Mouse (Mus musculus): Measurements from ENCODE around the gene Gm11127. TPM values are rescaled to one million over a fixed set of nuclear protein-coding genes. Genes with fewer than 3 reads are reported as not detected.
"Not testable (repeated sequence)": the region's sequence is repeated elsewhere in the genome, so short reads cannot be mapped to it uniquely, and the experiment has no call there.

The Gm11127 gene
- polyA plus RNA-seq, 1 experiment from 2014 or later: not detected

DNA sequence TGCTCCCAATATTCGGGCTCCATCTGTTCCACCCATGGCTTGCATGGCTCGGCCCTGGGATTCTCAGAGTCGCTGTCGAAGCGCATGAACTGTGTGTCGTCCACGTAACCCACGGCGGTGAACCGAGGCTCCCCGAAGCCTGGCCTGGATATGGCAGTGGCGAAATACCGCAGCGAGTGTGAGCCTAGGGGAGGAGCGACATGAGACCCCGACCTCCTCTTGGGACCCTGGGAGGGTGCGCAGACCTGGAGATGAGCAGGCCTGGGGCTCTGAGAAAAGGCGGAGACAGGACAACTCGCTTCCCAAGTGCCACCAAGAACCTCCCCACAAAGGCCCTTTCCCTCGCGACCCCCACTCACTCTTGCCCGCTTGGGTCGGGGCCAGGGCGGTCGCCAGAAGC is 244 bp downstream of the Gm11127 start:
- WGBS: 88% methylated on average over 25 of the region's 25 CpGs
- not testable (repeated sequence) for ATAC-seq (ENCODE audit: insufficient number of reproducible peaks, low FRiP score, low TSS enrichment, low read depth)

DNA sequence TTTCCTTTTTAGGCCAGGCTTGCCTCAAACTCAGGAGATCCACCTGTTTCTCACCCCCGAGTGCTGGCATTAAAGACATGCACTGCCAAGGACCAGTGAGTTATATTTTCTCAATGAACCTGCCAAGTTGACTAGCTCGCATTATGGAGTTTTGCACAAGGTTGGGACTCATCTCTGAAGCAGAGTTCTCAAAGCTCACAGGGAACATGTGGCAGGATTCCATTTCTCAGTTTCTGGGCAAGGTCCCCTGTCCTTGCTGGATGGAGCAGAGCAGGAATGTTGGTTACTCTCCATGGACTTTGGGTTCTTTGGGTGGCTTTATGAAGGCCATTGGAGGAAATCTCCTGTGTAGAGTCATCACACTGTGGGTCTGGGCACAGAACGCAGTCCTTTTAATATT is 14.9 kb downstream of the Gm11127 start:
- H3K4me3 ChIP-seq: peak overlapping the region; percentile 37
- H3K4me2 ChIP-seq: peak overlapping the region; percentile 76
- 75% methylated on average over 3 of the region's 3 CpGs for WGBS
- peaks cover 5% of the 10 kb centered on the region; the same call in 1 of the 2 replicates for H3K4me1 ChIP-seq
- no peak for ATAC-seq (ENCODE audit: insufficient number of reproducible peaks, low FRiP score, low TSS enrichment, low read depth)
- H3K9ac ChIP-seq: no peak overlapping the region
- H3K9me3 ChIP-seq: no peaks in the 10 kb centered on the region
- no peaks in the 10 kb centered on the region for H3K27me3 ChIP-seq
- H3K36me3 ChIP-seq: no peaks in the 10 kb centered on the region
- H3K27ac ChIP-seq: no peak overlapping the region

More for the DNA sequence above, 244 bp downstream of the Gm11127 start:
- H3K9ac ChIP-seq, H3K27ac ChIP-seq, H3K4me2 ChIP-seq, H3K36me3 ChIP-seq, H3K4me3 ChIP-seq, H3K9me3 ChIP-seq, H3K27me3 ChIP-seq, H3K4me1 ChIP-seq: not testable (repeated sequence)

DNA sequence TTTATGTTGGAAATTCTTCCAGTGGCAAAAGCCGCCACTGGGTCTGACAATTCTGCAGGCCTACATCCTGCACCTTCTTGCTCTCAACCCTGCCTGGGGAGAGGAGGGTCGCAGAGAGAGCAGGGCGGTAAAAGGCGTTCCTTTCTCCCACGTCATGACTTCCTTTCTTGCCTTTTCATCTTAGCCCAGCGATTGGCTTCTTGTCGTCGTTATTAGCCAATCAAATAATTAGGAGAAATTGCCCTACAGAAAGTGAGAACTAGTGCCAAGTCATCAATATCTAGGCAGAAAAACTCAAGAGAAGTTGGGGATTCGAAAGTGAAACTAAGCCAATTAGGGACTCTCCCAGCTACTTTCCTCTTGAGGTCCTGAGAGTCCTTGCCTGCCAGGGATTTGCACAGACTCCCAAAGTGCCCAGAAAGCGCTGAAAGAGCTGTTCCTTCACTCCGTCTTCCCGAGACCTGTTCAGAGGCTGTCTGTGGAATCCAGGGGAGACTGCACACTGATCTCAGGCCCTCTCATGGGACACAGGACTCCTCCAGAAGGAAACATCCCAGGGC is 15.5 kb downstream of the Gm11127 start, which contains the start of the genes H2-T22 and Gm6034:
Gene H2-T22, minus strand, starts transcription at position 138 of the 560 bp plus-strand sequence.
Gene Gm6034, plus strand, starts transcription at position 352 of the 560 bp plus-strand sequence.
- peak within 1 kb of the TSS; percentile 76 for H3K4me2 ChIP-seq
- H3K9ac ChIP-seq: peak within 1 kb of the TSS; percentile 31; the same call in 1 of the 2 replicates
- peak; percentile 91 for ATAC-seq (ENCODE audit: insufficient number of reproducible peaks, low FRiP score, low TSS enrichment, low read depth)
- H3K9me3 ChIP-seq, H3K27ac ChIP-seq, H3K4me1 ChIP-seq, H3K27me3 ChIP-seq, H3K36me3 ChIP-seq: not testable (repeated sequence)
- peak within 1 kb of the TSS; percentile 37 for H3K4me3 ChIP-seq
- WGBS: under 1% methylated on average over 12 of the region's 12 CpGs

DNA sequence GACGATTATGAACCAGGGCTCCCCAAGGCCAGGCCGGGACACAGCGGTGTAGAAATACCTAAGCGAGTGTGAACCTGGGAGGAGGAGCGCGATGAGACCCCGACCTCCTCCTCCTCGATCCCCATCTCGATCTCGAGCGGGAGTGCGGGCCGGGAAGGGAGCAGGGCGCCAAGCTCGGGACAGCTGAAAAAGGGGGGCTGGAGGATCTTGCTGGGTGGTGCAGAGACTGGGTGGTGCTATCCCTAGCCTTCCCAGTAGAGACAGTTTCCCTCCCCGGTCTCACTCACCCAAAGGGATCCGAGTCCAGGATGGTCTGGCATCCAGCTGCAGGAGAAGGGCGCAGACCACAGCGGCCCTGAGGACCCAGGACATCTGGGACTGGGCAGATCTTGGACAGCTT is 16.1 kb downstream of the Gm11127 start:
- WGBS: under 1% methylated on average over 18 of the region's 19 CpGs
- H3K9ac ChIP-seq: peak overlapping the region; percentile 31; the same call in 1 of the 2 replicates

DNA sequence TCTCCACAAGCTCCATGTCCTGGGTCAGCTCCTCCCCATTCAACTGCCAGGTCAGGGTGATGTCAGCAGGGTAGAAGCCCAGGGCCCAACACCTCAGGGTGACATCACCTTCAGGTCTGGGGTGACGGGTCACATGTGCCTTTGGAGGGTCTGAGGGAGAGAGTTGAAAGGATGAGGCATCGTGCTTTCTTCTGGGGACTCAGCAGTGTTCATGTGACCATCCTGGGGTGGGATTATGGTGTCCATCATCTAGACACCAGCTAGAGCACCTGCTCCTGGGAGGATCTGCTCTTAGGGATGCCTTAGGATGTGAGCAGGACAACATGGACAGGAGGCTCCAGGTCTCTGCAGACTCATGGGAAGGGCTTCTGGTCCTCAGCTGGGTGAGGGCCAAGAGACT is 17.6 kb downstream of the Gm11127 start:
- not testable (repeated sequence) for H3K9me3 ChIP-seq; H3K27ac ChIP-seq; ATAC-seq (ENCODE audit: insufficient number of reproducible peaks, low FRiP score, low TSS enrichment, low read depth); H3K27me3 ChIP-seq; H3K9ac ChIP-seq; H3K36me3 ChIP-seq; H3K4me2 ChIP-seq; H3K4me3 ChIP-seq; H3K4me1 ChIP-seq
- WGBS: 75% methylated on average over 2 of the region's 2 CpGs

More for the DNA sequence above, 16.1 kb downstream of the Gm11127 start:
- H3K27me3 ChIP-seq, H3K9me3 ChIP-seq, H3K36me3 ChIP-seq, H3K27ac ChIP-seq, H3K4me1 ChIP-seq: not testable (repeated sequence)
- peak; percentile 59; the same call in 1 of the 2 replicates for ATAC-seq (ENCODE audit: insufficient number of reproducible peaks, low FRiP score, low TSS enrichment, low read depth)
- H3K4me3 ChIP-seq: peak overlapping the region; percentile 37
- H3K4me2 ChIP-seq: peak overlapping the region; percentile 76

DNA sequence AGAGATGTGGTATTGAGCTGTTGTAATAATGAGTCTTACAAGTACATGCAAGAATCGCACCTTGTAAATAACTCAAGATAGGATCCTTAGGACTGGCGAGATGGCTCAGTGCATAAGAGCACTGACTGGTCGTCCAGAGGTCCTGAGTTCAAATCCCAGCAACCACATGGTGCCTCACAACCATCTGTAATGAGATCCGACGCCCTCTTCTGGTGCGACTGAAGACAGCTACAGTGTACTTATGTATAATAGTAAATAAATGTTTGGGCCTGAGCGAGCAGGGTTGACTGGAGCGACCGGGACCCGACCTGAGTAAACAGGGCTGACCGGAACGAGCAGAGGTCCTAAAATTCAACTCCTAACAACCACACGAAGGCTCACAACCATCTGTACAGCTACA is 22.0 kb downstream of the Gm11127 start:
- not testable (repeated sequence) for H3K27ac ChIP-seq; H3K4me3 ChIP-seq; H3K4me2 ChIP-seq; ATAC-seq (ENCODE audit: insufficient number of reproducible peaks, low FRiP score, low TSS enrichment, low read depth); H3K36me3 ChIP-seq; H3K27me3 ChIP-seq; H3K9me3 ChIP-seq; H3K9ac ChIP-seq
- WGBS: 84% methylated on average over 13 of the region's 13 CpGs
- H3K4me1 ChIP-seq: peaks cover 10% of the 10 kb centered on the region; the same call in 1 of the 2 replicates

DNA sequence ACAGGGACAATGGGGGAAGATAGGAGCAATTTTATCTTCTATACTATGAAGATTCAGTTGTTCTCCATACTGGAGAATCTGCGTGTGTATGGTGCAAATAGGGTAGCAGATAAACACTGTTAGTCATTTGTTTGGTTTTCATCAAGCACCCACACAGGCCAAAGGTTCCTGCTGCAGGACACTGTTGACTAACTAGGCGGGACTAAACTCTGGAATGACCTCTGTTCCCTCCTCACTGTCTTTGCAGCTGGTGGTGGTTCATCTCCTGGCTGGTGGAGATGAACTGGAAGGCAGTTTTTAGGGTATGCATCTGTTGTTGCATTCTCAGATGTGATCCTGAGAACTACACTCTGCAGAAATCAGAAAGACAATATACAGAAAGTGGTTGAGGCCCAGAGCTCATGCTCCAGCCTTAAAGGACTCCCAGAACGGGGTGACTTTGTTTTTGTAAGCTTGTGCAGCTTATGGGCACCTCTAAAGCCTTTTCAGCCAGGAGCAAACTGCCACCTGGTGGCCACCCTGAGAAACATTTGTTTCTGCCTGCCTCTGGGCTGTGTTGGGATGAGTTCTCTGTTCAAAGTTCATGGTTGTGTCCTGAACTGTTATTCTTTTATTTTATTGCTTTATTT is 23.0 kb downstream of the Gm11127 start:
- WGBS: 33% methylated on average over 3 of the region's 3 CpGs
- not testable (repeated sequence) for H3K27me3 ChIP-seq; ATAC-seq (ENCODE audit: insufficient number of reproducible peaks, low FRiP score, low TSS enrichment, low read depth); H3K27ac ChIP-seq; H3K4me2 ChIP-seq; H3K36me3 ChIP-seq; H3K9me3 ChIP-seq; H3K4me3 ChIP-seq; H3K9ac ChIP-seq
- peaks cover 10% of the 10 kb centered on the region; the same call in 1 of the 2 replicates for H3K4me1 ChIP-seq

DNA sequence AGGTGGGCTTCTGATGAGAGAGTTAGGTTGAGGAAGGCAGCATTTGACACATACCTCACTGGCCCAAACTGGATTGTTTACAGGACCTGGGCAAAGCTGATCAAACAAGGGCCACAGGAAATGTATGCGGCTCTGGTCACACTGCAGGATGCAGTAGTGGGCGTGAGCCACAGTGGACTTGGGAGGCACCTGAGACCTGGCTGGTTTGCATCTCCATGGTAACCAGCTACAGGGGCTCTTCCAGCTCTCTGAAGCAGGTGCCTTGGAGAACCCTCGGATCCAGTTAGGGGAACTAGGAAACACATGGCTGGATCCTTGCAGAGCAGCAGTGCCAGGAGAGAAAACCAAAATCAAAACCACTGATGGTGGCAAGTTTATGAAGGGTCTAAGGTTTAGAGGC is 23.6 kb downstream of the Gm11127 start:
- WGBS: 54% methylated on average over 3 of the region's 3 CpGs
- not testable (repeated sequence) for H3K9me3 ChIP-seq; ATAC-seq (ENCODE audit: insufficient number of reproducible peaks, low FRiP score, low TSS enrichment, low read depth)

DNA sequence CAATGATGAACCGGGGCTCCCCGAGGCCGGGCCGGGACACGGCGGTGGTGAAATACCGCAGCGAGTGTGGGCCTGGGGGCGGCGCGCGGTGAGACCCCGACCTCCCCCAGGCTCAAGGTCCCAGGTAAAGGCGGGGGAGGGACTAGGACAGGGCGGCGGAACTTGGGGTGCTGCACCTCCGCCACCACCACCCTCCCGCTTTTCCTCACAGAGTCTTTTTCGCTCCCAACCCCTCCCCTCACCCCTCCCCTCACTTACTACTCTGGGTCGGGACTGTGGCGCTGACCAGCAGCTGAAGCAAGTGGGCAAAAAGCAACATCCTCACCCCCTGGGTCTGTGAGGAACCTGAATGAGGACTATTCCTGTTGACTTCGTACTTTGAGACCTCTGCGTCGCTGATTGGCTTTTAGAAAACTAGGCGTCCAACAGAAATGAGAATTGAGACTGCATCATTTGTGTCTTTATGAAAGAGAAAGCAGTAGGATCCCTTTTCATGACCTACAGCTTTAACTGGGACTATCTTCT is 25.8 kb downstream of the Gm11127 start, which contains the start of gene H2-T23:
Gene H2-T23, minus strand, starts transcription at position 505 of the 525 bp plus-strand sequence.
- Histone ChIP-seq H3K9ac (peak within 1 kb of the TSS; percentile 39; the same call in 1 of the 2 replicates), H3K4me2 (peak within 1 kb of the TSS; percentile 90), H3K4me1 (peaks cover 10% of the 10 kb centered on the region; the same call in 1 of the 2 replicates), H3K4me3 (peak within 1 kb of the TSS; percentile 51)
- under 1% methylated on average over 25 of the region's 25 CpGs for WGBS
- not testable (repeated sequence) for H3K27ac ChIP-seq, H3K36me3 ChIP-seq, H3K27me3 ChIP-seq, H3K9me3 ChIP-seq
- ATAC-seq (ENCODE audit: insufficient number of reproducible peaks, low FRiP score, low TSS enrichment, low read depth): peak; percentile 45; the same call in 1 of the 2 replicates

More for the DNA sequence above, 23.6 kb downstream of the Gm11127 start:
- not testable (repeated sequence) for H3K4me3 ChIP-seq, H3K4me2 ChIP-seq, H3K9ac ChIP-seq, H3K27ac ChIP-seq, H3K27me3 ChIP-seq, H3K36me3 ChIP-seq
- H3K4me1 ChIP-seq: peaks cover 10% of the 10 kb centered on the region; the same call in 1 of the 2 replicates

DNA sequence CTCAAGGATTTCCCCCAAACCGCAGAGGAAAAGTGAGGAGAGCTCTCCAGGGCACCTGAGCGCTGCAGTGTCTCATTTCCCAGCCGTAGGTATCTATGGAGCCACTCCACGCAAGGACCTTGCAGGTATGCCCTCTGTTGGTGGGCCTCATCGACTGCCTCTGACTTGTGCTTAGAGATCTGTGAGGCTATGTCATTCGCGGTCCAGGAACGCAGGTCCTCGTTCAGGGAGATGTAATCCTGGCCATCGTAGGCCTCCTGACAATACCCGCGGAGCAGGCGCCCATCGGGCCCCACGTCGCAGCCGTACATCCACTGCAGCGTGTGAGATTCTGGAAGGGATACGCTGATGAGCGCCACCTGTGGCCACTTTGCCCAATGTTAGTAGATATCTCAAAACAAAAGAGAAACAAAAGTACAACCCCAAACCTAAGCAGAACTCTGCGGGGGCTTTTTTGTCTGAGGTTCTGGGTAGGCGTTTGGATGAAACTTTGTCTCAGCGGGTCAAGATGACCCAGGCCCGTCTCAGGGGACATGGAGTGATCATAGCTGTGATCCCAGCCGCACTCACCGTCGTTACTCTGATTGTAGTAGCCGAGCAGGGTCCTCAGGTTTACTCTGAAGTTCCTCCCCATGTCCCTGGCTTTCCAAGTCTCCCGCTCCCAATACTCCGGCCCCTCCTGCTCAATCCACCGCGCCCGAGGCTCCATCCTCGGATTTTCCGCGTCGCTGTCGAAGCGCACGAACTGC is 26.4 kb downstream of the Gm11127 start:
- peak overlapping the region; percentile 51 for H3K4me3 ChIP-seq
- H3K4me1 ChIP-seq: peaks cover 10% of the 10 kb centered on the region; the same call in 1 of the 2 replicates
- H3K9me3 ChIP-seq, H3K27ac ChIP-seq, H3K36me3 ChIP-seq, H3K27me3 ChIP-seq: not testable (repeated sequence)
- WGBS: 2% methylated on average over 40 of the region's 40 CpGs
- H3K9ac ChIP-seq: peak overlapping the region; percentile 39; the same call in 1 of the 2 replicates
- 0 out of 2 replicates have a peak, but pooled peaks have one; percentile 30 for ATAC-seq (ENCODE audit: insufficient number of reproducible peaks, low FRiP score, low TSS enrichment, low read depth)
- peak overlapping the region; percentile 90 for H3K4me2 ChIP-seq

DNA sequence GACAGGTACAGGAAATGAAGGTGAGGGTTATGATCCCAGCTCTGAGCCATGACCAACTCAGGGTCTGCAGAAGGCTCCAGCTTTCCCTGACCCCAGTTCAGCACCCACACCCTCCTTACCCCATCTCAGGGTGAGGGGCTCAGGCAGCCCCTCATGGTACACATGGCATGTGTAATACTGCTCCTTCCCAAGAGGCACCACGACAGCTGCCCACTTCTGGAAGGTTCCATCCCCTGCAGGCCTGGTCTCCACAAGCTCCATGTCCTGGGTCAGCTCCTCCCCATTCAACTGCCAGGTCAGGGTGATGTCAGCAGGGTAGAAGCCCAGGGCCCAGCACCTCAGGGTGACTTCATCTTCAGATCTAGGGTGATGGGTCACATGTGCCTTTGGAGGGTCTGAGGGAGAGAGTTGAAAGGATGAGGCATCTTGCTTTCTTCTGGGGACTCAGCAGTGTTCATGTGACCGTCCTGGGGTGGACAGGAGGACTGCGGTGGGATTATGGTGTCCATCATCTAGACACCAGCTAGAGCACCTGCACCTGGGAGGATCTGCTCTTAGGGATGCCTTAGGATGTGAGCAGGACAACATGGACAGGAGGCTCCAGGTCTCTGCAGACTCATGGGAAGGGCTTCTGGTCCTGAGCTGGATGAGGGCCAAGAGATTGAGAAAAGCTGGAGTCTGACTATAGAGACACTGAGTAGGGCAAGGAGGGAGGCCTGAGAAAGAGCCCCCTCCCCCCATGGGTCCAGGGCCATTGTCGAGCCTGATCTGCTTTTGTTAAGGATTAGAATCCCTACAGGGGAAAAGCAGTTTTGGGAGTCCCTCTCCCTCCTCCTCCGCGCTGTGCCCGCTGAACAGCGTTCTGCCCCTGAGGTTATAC is 27.2 kb downstream of the Gm11127 start:
- not testable (repeated sequence) for H3K27me3 ChIP-seq; H3K36me3 ChIP-seq; ATAC-seq (ENCODE audit: insufficient number of reproducible peaks, low FRiP score, low TSS enrichment, low read depth); H3K27ac ChIP-seq; H3K9me3 ChIP-seq; H3K9ac ChIP-seq
- peaks cover 10% of the 10 kb centered on the region; the same call in 1 of the 2 replicates for H3K4me1 ChIP-seq
- peak overlapping the region; percentile 51 for H3K4me3 ChIP-seq
- peak overlapping the region; percentile 90 for H3K4me2 ChIP-seq
- 38% methylated on average over 8 of the region's 8 CpGs for WGBS
